Mouse (Mus musculus) embryo, embryonic 11 days (tissue): ENCODE results near the gene Zhx3.

Experiments used
- DNase-seq: peaks from one replicate; pipeline ENCODE4 v3.0.0-alpha.2; 2015

The Zhx3 gene

GRCm38 (mm10) chr2:160881462-160882101 lies 8.8 kb upstream of the Zhx3 start:
- no peak for DNase-seq

GRCm38 (mm10) chr2:160880453-160881195 lies 7.8 kb upstream of the Zhx3 start, which contains the start of gene Lpin3:
Gene Lpin3, plus strand, starts transcription at chr2:160880670.
- DNase-seq: no peak

- no peak for DNase-seq
These were observed 3.3 kb upstream of the Zhx3 start for GRCm38 (mm10) chr2:160876115-160876514.

GRCm38 (mm10) chr2:160874231-160874877 lies 1.6 kb upstream of the Zhx3 start:
- no peak for DNase-seq

- DNase-seq: peak; percentile 77
These were observed 403 bp downstream of the Zhx3 start for GRCm38 (mm10) chr2:160872395-160872794.

GRCm38 (mm10) chr2:160871310-160871709 lies 1.5 kb downstream of the Zhx3 start:
- DNase-seq: no peak

GRCm38 (mm10) chr2:160869446-160869845 lies 3.4 kb downstream of the Zhx3 start:
- no peak for DNase-seq

- DNase-seq: no peak
These were observed 7.5 kb downstream of the Zhx3 start for GRCm38 (mm10) chr2:160865266-160865665.

GRCm38 (mm10) chr2:160864112-160864511 lies 8.7 kb downstream of the Zhx3 start:
- DNase-seq: no peak

GRCm38 (mm10) chr2:160860363-160860762 lies 12.4 kb downstream of the Zhx3 start:
- DNase-seq: no peak

- DNase-seq: no peak
These were observed 16.3 kb downstream of the Zhx3 start for GRCm38 (mm10) chr2:160856359-160857102.

- no peak for DNase-seq
These were observed 18.1 kb downstream of the Zhx3 start for GRCm38 (mm10) chr2:160854687-160855086.

GRCm38 (mm10) chr2:160850360-160850759 lies 22.4 kb downstream of the Zhx3 start:
- DNase-seq: no peak

- DNase-seq: no peak
These were observed 23.1 kb downstream of the Zhx3 start for GRCm38 (mm10) chr2:160849617-160850240.

GRCm38 (mm10) chr2:160848186-160848585 lies 24.6 kb downstream of the Zhx3 start:
- DNase-seq: no peak

GRCm38 (mm10) chr2:160847664-160848063 lies 25.1 kb downstream of the Zhx3 start:
- DNase-seq: no peak

- DNase-seq: no peak
These were observed 32.0 kb downstream of the Zhx3 start for GRCm38 (mm10) chr2:160840838-160841237.

GRCm38 (mm10) chr2:160810802-160811201 lies 62.0 kb downstream of the Zhx3 start:
- DNase-seq: no peak

GRCm38 (mm10) chr2:160810376-160810775 lies 62.4 kb downstream of the Zhx3 start:
- DNase-seq: no peak

GRCm38 (mm10) chr2:160806091-160806521 lies 66.7 kb downstream of the Zhx3 start:
- no peak for DNase-seq

- peak; percentile 11 for DNase-seq
These were observed 67.8 kb downstream of the Zhx3 start for GRCm38 (mm10) chr2:160804794-160805527.

GRCm38 (mm10) chr2:160802326-160802725 lies 70.5 kb downstream of the Zhx3 start:
- no peak for DNase-seq
